Mouse (Mus musculus) embryonic facial prominence, embryonic 11.5 days (tissue): ENCODE measurements around the gene Uncx. TPM values are rescaled to one million over a fixed set of nuclear protein-coding genes. Genes with fewer than 3 reads are reported as not detected.

ENCODE experiments used
- ATAC-seq: fragments of 200-750 bp; cut with Nextera tagmentation; replicated peaks from 2 replicates; pipeline ENCODE4 v1.8.0; 2017; ENCODE audit warnings: low read depth; ENCODE audit not compliant: insufficient number of reproducible peaks, low FRiP score, low TSS enrichment
- DNase-seq: peaks from one replicate; pipeline ENCODE4 v3.0.0-alpha.2; 2015; ENCODE audit warnings: low spot score
- H3K27ac ChIP-seq: fragments of 300-500 bp; sonication (generic); replicated peaks from 2 replicates; pipeline ENCODE4 v1.5.1; 2014; ENCODE audit warnings: mild to moderate bottlenecking, low read depth, low read length, control low read depth
- H3K27me3 ChIP-seq: fragments of 300-500 bp; sonication (generic); 2 replicates; pipeline ENCODE4 v1.6.1; 2014; ENCODE audit warnings: mild to moderate bottlenecking, low read length, moderate library complexity, mixed read lengths; ENCODE audit not compliant: control insufficient read depth, insufficient read depth
- H3K36me3 ChIP-seq: fragments of 300-500 bp; sonication (generic); replicated peaks from 2 replicates; pipeline ENCODE4 v1.6.1; 2014; ENCODE audit warnings: low read depth, mild to moderate bottlenecking, low read length, moderate library complexity, mixed read lengths; ENCODE audit not compliant: control insufficient read depth, insufficient read depth
- H3K4me1 ChIP-seq: fragments of 300-500 bp; sonication (generic); 2 replicates; pipeline ENCODE4 v1.6.1; 2014; ENCODE audit warnings: low read length, mixed read lengths; ENCODE audit not compliant: control insufficient read depth, insufficient read depth
- H3K4me2 ChIP-seq: fragments of 300-500 bp; sonication (generic); 2 replicates; pipeline ENCODE4 v1.6.1; 2014; ENCODE audit warnings: low read depth, mild to moderate bottlenecking, control low read depth, low read length, moderate library complexity
- H3K4me3 ChIP-seq: fragments of 300-500 bp; sonication (generic); 2 replicates; pipeline ENCODE4 v1.5.1; 2014; ENCODE audit warnings: low read depth, low read length, control low read depth
- H3K9ac ChIP-seq: fragments of 300-500 bp; sonication (generic); replicated peaks from 2 replicates; pipeline ENCODE4 v1.6.1; 2014; ENCODE audit warnings: mild to moderate bottlenecking, control low read depth, low read length
- H3K9me3 ChIP-seq: fragments of 300-500 bp; sonication (generic); replicated peaks from 2 replicates; pipeline ENCODE4 v1.6.1; 2016; ENCODE audit warnings: mild to moderate bottlenecking, low read length, inconsistent platforms, mixed read lengths; ENCODE audit not compliant: control insufficient read depth
- WGBS: fragments of 180-500 bp; shearing (Covaris S2); extraction: QIAGEN DNeasy Blood & Tissue Kit; methylation state at CpG from one replicate; pipeline ENCODE4 v1.1.7; 2014; 5-methylcytosine and 5-hydroxymethylcytosine counted together
- polyA plus RNA-seq: library from polyadenylated mRNA; unstranded; fragments of >200 nt; fragmentation: Nextera tagmentation; extraction: Ambion mirVana; gene quantifications from 2 replicates; pipeline ENCODE4 v1.2.1, GENCODE M21; 2014

Uncx gene
- polyA plus RNA-seq, 1 experiment from 2014 or later, result 3.0 TPM

GRCm38 (mm10) chr5:139559782-139560181 is 16.5 kb downstream of the Uncx start:
- WGBS, result 31% methylated on average over 7 of the region's 7 CpGs
- no peak overlapping the region for H3K4me3 ChIP-seq
- peaks cover 47% of the 10 kb centered on the region for H3K27me3 ChIP-seq
- H3K9me3 ChIP-seq, result no peaks in the 10 kb centered on the region
- no peak overlapping the region for H3K9ac ChIP-seq
- H3K36me3 ChIP-seq, result no peaks in the 10 kb centered on the region
- H3K27ac ChIP-seq, result no peak overlapping the region
- H3K4me2 ChIP-seq, result no peak overlapping the region
- peaks cover 2% of the 10 kb centered on the region for H3K4me1 ChIP-seq
- ATAC-seq (no peak), DNase-seq (no peak)

GRCm38 (mm10) chr5:139561363-139562001 is 18.2 kb downstream of the Uncx start:
- H3K4me1 ChIP-seq, result peaks cover 2% of the 10 kb centered on the region; the same call in 1 of the 2 replicates
- no peak overlapping the region for H3K4me3 ChIP-seq
- H3K9me3 ChIP-seq, result no peaks in the 10 kb centered on the region
- no peak overlapping the region for H3K4me2 ChIP-seq
- DNase-seq, result no peak
- no peak overlapping the region for H3K9ac ChIP-seq
- no peak overlapping the region for H3K27ac ChIP-seq
- H3K36me3 ChIP-seq, result no peaks in the 10 kb centered on the region
- WGBS, result 74% methylated on average over 4 of the region's 4 CpGs
- peaks cover 30% of the 10 kb centered on the region for H3K27me3 ChIP-seq
- ATAC-seq, result no peak

GRCm38 (mm10) chr5:139564663-139565062 is 21.4 kb downstream of the Uncx start:
- H3K36me3 ChIP-seq, result no peaks in the 10 kb centered on the region
- ATAC-seq, result no peak
- WGBS, result 51% methylated on average over 2 of the region's 2 CpGs
- no peaks in the 10 kb centered on the region for H3K4me1 ChIP-seq
- H3K4me3 ChIP-seq, result no peak overlapping the region
- H3K9ac ChIP-seq, result no peak overlapping the region
- no peak overlapping the region for H3K4me2 ChIP-seq
- peaks cover 7% of the 10 kb centered on the region for H3K27me3 ChIP-seq
- no peaks in the 10 kb centered on the region for H3K9me3 ChIP-seq
- H3K27ac ChIP-seq, result no peak overlapping the region
- no peak for DNase-seq

- Histone ChIP-seq H3K4me3 (no peak overlapping the region), H3K9ac (no peak overlapping the region), H3K27ac (no peak overlapping the region), H3K9me3 (no peaks in the 10 kb centered on the region), H3K27me3 (peaks cover 7% of the 10 kb centered on the region), H3K4me2 (no peak overlapping the region), H3K36me3 (no peaks in the 10 kb centered on the region), H3K4me1 (no peaks in the 10 kb centered on the region)
- ATAC-seq, result 0 out of 2 replicates have a peak, but pooled peaks have one; percentile 24
- WGBS, result 60% methylated on average over 4 of the region's 4 CpGs
- DNase-seq, result no peak
Measured at GRCm38 (mm10) chr5:139565462-139565861, 22.2 kb downstream of the Uncx start.

GRCm38 (mm10) chr5:139566640-139567399 is 23.5 kb downstream of the Uncx start:
- Histone ChIP-seq H3K4me1 (no peaks in the 10 kb centered on the region), H3K4me3 (no peak overlapping the region), H3K27ac (no peak overlapping the region), H3K4me2 (no peak overlapping the region), H3K9me3 (no peaks in the 10 kb centered on the region), H3K9ac (no peak overlapping the region), H3K27me3 (peaks cover 7% of the 10 kb centered on the region), H3K36me3 (no peaks in the 10 kb centered on the region)
- ATAC-seq (no peak), DNase-seq (no peak)
- WGBS, result 62% methylated on average over 6 of the region's 6 CpGs

GRCm38 (mm10) chr5:139568079-139568478 is 24.8 kb downstream of the Uncx start:
- Histone ChIP-seq H3K4me1 (no peaks in the 10 kb centered on the region; the same call in 1 of the 2 replicates), H3K9me3 (no peaks in the 10 kb centered on the region), H3K4me3 (no peak overlapping the region), H3K27me3 (peaks cover 7% of the 10 kb centered on the region), H3K27ac (no peak overlapping the region), H3K4me2 (no peak overlapping the region), H3K9ac (no peak overlapping the region), H3K36me3 (no peaks in the 10 kb centered on the region)
- 50% methylated on average over 2 of the region's 2 CpGs for WGBS
- ATAC-seq, result no peak
- DNase-seq, result no peak

- Histone ChIP-seq H3K4me1 (no peaks in the 10 kb centered on the region; the same call in 1 of the 2 replicates), H3K27me3 (no peaks in the 10 kb centered on the region; the same call in 1 of the 2 replicates), H3K36me3 (no peaks in the 10 kb centered on the region), H3K9ac (no peak overlapping the region), H3K4me3 (no peak overlapping the region), H3K9me3 (no peaks in the 10 kb centered on the region; the same call in 1 of the 2 replicates), H3K4me2 (no peak overlapping the region), H3K27ac (no peak overlapping the region)
- 23% methylated on average over 7 of the region's 7 CpGs for WGBS
- ATAC-seq (peak; percentile 42; the same call in 1 of the 2 replicates), DNase-seq (peak; percentile 69)
Measured at GRCm38 (mm10) chr5:139572526-139572925, 29.2 kb downstream of the Uncx start.
